Mouse (Mus musculus) kidney, postnatal 14 days (tissue): ENCODE data around the gene AA986860.

Source experiments
- DNase-seq: peaks from one replicate; pipeline ENCODE4 v3.0.0; 2022; ENCODE audit warnings: mixed read lengths

AA986860 gene

GRCm38 (mm10) chr1:130776645-130777044, 44.9 kb downstream of the AA986860 start:
- no peak for DNase-seq

DNA sequence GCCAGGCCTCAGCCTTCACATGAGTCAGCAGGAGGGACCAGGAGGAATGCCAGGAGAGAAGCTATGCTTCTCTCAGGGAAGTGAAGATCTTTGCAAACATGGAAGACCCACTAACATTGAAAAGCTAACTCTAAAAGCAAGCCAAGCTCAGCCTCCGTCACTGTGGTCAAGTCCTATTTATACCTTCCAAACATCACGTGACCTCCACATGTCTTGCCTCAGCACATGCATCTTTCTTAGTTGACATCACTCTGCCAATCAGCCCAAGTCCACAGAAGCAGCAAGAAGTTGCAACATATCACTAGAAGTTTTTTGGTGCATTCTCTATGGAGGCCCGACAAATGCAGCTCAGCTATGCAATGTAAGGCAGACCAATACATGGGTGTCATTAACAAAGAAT, 48.1 kb downstream of the AA986860 start:
- DNase-seq, result no peak

DNA sequence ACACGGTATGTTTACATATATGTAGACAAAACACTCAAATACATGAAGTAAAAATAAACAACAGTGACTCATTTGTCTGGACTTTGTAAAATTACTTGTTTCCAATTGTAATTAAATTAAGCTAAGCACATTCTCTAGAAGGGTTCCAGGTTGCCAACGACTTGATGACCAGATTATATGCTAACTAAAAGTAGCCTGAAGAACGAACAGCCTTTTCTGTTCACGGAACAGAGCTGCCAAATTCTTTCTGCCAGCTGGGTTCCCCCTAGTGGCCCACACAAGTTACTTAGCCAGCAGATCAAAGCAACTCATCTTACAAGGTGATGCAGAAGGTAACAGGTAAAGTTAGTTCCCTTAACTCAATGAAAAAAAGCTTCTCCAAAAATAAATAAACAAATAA, 52.3 kb downstream of the AA986860 start:
- DNase-seq, result peak; percentile 47

DNA sequence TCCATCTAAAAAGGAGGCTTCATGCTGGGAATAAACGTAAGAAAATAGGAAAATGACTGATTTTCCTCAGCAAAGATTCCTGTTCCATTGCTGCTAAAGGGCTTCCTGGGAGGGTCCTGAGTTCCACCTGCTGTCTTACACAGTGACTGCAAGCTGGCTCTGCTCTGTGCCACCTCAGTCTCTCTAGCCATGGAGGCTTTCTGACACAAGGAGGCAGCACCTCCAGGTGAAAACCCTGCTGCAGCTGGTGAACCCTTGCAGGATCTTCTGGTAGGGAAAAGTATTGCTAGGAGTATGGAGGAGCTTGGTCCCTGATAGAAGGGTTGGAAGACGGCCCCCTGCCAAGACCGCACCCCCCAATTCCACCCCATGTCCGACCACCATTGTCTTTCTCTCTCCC, 55.2 kb downstream of the AA986860 start:
- DNase-seq, result peak; percentile 29

DNA sequence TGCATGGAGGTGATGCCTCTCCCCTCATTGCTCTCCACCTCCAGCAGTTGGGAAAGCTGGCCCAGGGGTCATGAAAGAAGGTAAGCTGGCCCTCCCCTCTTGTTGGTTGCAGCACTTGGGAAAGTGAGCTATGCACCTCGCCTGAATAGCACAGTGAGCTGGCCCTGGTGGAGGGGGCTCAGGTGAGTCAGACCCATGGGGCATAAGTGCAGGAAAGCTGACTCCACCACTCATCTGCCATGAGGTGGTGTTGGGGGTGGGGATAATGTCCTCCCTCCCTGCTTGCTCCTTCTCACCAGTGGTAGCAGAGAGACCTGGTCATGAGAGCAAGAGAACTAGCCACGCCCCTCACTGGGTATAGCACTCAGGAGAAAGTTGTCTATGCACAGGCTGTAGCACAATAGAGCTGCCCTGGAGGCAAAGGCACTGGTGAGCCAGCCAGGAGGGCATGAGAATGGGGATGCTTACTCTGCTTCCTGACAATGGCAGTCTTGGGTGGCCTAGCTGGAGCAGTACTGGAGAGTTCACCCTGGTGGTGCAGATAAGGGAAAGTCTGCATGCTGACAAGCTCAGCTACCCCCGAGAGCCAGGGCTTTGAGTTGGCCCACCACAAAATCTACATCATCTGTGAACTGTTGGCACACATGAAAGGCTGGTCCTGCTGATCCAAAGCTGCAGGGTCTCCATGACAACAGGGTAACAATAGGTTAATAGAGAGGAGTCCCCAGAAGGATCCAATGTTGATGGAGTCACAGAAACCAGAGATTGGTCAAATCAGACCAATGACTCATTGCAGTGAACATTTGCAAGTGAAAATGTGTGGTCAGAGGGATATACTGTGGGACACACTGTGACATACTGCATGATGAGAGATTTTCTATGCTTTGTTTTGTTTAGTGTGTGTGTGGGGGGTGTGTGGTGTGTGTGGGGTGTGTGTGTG, 58.0 kb downstream of the AA986860 start:
- no peak for DNase-seq
